Mouse (Mus musculus): ENCODE results near the gene Card14.
"Not testable (repeated sequence)": the region's sequence is repeated elsewhere in the genome, so short reads cannot be mapped to it uniquely, and the experiment has no call there.

Gene Card14

DNA sequence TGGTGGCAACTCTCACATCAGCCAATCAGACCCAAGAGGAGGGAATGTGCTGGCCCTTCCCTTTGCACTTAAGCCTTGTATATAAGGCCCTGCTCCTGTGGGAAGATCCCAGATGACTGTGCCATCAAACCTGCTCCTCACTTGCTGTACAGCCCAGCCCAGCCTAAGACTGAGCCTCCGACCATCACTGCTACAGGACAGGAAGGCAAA is at the start of gene Card14:
Card14 (plus strand) TSS at position 111 of the 210 bp plus-strand sequence.
- DNase-seq, result no peak

DNA sequence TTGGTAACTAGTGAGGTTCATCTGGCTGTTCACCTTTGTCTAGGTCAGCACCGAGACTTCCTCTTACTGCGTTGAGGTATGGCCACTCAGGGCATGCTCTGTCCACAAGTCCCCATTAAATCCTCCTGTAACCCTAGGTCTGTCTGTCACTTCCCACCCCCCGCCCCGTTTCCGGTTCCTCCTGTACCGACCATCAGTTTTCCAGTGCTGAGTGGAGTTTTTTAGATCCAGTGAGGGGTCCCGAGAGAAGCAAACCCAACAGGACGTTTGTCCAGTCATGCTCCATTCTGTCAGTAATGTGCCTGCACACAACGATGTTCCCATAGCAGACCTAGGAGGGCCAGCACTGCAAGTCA is 49.4 kb upstream of the Card14 start:
- no peak for DNase-seq

DNA sequence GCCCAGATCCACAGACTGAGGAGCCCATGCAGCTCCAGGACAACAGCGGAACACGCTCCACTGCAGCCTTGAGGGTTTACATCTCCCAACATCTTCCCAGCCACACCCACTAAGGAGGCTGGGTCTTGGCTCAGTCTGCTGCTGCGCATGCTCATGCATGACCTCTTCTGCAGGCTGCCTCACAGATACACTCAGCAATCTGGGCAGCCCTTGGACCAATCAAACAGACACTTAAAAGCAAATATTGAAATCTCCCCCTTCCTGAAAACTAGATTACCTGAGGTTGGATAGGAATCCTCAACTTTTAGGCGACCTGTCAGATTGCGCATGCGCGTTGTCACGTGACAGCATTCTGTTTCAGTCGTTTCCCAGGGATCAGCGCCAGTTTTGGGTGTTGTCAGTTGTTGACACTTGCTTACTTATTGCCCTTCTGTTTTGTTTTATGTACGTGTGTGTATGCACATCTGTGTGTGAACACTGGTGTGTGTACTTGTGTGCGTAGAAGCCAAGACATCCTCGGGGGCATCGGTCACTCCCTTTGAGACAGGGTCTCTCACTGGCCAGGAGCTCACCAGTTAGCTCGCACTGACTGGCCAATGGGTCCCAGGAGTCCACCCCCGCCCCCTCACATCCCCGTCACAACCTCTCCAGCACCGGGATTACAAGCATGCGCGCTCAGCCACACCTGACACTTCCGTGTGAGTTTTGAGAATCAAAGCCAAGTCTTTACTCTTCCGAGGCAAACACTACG is 48.8 kb upstream of the Card14 start:
- peak; percentile 76 to 81 for DNase-seq

DNA sequence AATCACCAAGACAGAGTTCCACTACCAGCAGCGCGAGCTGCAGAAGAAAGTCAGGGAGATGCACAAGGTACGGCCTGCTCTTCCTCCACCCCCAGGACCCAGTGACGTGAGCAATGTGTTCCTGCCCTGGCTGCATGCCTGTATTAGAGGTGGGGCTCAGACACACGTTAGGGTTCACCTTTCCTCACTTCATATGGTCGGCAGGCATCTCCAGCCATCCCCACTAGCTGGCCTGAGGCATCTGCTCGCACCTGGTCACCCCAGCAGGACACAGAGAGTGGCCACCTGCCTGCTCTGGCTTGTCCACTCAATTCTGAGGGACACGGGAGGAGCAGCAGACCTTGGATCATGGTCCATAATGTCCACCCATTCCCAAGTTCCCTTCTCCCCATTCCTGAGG is 47.6 kb upstream of the Card14 start:
- peak in 1 of 2 experiments; percentile 40 for DNase-seq

DNA sequence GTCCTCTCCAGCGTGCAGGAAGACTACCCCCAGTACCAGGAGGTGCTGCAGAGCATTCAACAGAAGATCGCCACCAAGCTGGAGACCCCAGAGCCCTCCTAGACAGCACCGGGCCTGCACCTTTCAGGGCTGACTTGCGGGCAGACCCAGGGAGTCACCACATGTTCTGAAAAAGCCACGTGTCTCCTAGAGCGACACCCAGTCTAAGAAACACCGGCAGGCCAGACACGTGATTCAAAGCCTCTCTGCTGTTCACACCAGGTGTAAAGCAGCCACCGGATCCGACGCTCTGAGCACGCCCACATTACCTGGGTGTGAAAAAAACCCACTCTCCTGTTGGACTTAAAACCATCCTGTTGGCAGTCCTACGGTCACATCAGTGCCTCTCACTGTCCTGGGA is 43.2 kb upstream of the Card14 start:
- no peak for DNase-seq

DNA sequence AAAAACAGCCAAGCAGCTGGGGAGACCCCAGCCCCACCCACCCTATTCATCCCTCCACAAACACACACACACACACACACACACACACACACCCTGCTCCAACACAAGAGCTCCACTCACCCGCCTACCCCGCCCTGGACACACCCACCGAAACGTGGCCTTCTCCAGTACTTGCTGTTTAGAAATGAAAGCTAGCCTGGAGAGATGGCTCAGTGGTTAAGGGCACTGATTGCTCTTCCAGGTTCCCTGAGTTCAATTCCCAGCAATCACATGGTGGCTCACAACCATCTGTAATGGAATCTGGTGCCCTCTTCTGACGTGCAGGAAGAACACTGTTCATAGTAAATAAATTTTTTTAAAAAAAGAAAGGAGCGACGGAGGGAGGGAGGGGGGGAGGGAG is 41.8 kb upstream of the Card14 start:
- no peak for DNase-seq

DNA sequence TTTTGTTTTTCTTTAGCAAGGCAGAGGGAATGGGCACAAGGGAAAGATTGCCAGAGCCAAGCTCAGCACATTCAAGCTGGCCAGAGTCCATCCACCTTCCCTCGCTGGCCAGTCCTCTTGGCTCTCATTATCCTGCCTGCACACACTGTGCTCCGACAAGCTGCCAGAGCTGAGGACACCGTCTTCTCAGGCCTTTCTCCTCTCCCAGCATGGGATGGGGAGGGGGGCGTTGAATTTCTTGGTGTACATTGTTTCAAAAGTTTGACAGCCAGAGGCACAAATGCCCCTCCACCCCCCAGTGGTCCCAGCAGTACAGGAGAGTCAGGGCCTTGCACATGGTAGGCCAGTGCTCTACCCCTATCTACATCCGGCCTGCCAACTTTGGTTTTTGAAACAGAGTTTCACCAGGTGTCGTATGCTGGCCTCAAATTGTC is 40.3 kb upstream of the Card14 start:
- peak; percentile 91 for DNase-seq

DNA sequence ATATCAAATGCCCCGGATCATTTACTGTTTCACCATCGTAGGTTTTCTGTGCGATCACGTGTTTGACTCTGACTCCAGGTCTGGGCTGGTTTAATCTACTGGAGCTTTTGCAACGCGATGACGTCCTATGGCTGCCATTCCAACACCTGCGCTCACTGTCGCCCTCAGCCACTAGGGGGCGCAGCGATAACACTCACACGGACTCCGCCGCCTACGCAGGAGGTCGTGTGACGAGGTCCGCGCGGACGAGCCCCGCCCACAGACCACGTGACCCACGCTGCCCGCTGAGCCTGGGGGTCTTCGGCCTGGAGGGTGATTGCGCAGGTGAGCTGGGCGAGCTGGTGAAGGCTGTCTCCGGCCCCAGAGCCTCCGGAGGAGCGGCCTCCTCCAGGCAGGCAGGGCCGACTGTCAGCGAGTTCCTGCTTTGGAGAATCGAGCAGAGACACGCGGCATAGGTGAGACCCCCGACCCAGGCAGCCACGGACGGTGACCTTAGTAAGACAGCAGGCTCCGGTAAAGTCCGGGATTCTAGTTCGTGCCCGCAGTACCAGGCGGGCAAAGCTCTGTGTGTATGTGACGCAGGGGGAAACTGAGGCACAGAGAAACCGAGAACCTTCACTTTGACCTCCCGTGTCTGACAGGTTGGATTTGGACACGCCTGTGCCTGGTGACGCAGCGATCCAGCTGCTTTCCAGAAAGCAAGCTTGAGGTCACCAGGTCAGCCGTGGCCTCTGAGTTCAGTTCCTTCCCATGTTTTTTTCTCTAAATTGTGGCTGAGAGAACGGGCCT is 39.6 kb upstream of the Card14 start, which contains the start of gene Gaa:
Gaa (plus strand) TSS at position 120 of the 789 bp plus-strand sequence.
- DNase-seq, result peak; percentile 98 to 99

DNA sequence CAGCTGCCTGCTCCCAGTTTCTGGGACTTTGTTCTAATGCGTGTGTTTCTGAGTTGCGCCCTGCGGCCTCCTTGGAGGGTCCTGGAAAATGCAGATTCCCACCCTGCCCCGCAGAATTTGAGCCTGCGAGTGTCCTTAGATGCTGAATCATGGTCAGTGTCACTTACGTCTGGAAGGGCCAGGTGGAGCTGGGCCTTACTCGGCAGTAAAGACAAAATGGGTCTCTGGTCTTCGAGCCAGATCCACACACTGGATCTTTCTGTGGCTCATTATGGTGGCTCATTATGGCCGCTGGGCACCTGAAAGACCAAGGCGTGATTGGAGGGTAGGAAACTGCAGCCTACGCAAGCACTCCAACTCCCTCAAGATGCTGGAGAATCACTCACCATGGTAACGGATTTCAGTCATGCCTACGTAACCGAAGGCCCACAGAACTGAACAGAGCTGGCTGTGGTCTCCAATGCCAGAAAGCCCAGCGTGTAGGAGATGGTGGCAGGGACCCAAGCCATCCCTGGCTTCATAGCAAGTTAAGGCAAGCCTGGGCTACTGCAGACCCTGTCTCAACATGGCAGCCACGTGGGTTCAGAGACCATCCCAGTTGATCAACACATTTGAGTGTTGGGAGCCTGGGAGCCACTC is 38.9 kb upstream of the Card14 start:
- peak; percentile 58 to 67 for DNase-seq

DNA sequence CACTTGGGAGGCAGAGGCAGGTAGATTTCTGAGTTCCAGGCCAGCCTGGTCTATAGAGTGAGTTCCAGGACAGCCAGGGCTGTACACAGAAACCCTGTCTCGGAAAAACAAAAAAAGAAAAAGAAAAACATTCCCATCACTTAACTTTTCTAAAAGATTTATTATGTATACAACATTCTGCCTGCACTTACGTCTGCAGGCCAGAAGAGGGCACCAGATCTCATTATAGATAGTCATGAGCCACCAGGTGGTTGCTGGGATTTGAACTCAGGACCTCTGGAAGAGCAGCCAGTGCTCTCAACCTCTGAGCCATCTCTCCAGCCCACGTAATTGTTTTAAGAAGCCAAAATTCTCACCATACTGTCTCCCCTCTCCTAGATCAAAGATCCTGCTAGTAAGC is 35.1 kb upstream of the Card14 start:
- not testable (repeated sequence) for DNase-seq

DNA sequence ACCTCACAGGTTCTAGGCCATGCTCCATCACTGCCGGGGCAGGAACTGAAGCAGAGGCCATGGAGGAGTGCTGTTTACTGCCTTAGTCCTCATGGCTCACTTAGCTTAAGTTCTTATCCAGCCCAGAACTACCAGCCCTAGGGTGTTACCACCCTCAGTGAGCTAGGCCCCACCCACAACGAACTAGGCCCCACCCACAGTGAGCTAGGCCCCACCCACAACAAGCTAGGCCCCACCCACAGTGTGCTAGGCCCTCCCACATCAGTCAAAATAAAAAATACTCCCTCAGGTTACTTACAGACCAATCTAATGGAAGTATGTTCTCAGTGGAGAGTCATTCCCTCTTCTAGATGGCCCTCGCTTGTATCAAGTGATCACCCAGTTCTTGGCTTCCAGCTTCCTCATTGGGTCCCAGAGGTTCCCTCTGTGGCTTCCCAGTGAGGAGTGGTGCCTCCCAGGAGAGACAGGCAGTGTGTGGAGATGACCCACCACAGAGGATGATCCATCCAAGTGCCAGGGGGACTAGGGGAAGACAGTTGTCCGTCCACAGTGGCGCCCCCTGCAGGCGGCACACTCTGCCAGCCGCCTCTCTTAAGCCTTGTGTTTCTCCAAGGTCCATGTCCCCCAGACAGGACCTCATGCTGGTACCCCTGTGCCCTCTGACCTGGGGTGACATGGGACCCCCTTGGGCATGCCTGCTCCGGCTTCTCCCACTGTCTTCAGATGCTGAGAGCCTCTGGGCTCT is 34.2 kb upstream of the Card14 start:
- peak in 1 of 2 experiments; percentile 59 for DNase-seq

DNA sequence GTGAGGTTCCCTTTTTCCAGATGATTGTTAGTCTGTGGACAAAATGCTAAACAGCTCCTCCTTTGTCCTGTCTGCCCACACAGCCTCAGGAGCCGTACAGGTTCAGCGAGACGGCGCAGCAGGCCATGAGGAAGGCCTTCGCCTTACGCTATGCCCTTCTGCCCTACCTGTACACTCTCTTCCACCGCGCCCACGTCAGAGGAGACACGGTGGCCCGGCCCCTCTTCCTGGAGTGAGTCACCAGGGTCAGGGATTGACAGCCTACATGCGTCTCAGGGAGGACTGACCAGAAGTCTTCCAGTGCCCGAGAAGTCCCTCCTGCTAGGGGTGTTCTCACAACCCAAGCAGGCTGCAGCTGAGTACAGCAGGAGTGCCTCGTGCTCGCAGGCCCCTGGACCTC is 26.5 kb upstream of the Card14 start:
- DNase-seq, result no peak

DNA sequence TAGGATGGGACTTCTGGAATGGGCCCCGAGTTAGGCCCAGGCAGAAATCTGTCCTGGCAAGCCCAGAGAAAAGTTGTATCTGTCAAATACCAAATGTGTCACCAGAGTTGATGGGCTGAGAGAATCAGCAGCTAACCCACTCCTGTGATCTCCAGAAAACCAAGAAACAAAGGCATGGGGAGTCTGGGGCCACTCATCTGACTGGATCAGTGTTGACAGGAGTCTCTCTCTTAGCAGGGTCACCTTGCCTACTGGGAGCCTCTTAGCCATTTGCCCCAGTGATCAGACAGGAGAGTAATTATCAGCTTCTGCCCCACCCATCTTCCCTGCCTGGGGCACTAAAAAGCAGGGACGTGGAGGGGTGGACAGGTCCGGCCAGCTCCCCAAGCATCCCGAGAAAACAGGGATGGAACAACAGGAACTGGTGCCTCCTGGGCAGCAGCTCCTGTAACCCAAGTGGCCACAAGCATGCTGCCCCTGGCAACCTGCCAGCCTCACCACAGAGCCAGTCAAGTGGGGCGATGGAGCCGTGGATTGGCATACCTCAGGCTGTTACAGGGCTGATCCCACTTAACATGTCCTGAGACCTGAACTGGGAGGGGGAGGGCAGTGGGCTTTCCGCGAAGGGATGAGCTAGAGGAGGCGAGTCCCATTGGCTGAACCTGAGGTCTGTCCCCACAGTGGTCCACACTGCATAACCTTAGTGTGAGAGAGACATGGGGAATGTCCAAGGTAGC is 21.6 kb upstream of the Card14 start:
- peak; percentile 56 to 62 for DNase-seq

DNA sequence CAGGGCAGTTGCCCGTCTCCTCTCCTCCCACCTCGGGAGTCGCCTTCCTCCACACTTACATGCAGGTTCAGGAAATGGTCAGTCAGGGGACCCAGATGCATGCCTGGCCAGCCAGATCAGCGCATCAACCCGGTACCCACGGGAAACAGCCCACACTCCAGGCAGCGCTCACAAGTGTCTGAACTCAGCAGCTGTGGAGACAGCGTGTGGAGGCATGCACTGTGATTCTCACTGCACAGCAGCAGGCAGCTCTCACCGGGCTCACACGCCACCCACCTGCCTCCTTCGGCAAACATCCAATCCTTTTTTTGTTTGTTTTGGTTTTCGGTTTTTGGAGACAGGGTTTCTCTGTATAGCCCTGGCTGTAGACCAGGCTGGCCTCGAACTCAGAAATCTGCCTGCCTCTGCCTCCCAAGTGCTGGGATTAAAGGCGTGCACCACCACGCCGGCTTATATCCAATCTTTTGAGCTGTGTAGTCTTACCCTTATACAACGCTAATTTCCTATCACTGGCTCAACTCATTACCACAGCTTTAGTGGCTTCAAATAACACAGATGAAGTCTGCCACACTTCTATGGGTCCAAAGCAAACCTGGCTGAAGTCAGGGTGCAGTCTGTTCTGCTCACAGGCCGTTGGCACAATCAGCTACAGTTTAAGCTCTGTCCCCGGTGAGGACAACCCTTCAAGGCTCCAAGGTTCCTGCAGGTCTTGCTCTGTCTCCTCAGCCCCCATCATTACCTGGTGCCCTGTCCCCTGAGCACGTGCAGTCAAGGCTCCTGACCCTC is 20.2 kb upstream of the Card14 start:
- peak; percentile 49 to 60 for DNase-seq

DNA sequence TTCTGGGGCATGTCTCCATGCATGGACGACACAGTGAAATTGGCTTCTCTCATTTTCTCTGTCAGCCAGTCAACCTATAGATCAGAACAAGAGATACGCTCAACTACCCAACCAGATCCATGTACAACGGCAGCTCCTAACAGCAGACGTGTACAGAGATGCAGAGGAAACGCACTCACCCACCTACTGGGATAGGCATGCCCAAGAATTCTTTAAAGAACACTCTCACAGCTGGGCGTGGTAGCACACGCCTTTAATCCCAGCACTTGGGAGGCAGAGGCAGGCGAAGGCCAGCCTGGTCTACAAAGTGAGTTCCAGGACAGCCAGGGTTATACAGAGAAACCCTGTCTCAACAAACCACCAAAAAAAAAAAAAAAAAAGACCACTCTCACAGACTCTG is 14.7 kb upstream of the Card14 start:
- not testable (repeated sequence) for DNase-seq

DNA sequence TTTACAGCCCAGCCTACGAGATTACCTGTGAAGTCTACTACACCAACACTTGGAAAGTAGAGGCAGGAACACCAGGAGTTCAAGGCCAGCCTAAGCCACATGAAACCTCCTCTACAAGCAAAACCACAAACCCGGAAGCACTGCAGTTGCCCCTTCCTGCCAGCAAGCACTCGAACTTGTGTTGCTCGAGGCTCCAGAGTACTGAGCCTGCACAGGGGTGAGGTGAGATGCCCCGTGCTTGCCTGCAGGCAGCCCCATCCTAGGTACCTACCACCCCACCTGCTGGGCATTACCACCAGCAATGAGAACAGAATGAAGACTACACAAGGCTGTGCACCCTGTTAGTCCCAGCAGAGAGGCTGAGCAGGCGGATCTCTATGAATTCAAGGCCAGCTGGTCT is 9.6 kb upstream of the Card14 start:
- no peak for DNase-seq

DNA sequence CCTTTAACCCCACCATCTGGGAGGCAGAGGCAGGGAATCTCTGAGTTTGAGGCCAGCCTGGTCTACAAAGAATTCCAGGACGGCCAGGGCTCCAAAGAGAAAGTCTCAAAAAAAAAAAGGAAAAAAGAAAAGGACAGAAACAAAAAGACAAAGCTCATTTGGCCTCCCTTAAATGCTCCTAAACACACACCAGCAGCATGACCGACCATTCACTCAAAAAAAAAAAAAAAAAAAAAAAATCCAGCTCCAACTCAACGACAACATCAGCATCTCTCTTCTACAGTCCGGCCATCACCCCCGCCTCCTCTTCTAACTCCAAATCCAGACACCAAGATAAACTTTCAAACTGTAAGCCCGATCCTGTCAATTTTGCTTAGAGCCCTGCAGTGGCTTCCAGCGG is 8.7 kb upstream of the Card14 start:
- DNase-seq, result no peak

DNA sequence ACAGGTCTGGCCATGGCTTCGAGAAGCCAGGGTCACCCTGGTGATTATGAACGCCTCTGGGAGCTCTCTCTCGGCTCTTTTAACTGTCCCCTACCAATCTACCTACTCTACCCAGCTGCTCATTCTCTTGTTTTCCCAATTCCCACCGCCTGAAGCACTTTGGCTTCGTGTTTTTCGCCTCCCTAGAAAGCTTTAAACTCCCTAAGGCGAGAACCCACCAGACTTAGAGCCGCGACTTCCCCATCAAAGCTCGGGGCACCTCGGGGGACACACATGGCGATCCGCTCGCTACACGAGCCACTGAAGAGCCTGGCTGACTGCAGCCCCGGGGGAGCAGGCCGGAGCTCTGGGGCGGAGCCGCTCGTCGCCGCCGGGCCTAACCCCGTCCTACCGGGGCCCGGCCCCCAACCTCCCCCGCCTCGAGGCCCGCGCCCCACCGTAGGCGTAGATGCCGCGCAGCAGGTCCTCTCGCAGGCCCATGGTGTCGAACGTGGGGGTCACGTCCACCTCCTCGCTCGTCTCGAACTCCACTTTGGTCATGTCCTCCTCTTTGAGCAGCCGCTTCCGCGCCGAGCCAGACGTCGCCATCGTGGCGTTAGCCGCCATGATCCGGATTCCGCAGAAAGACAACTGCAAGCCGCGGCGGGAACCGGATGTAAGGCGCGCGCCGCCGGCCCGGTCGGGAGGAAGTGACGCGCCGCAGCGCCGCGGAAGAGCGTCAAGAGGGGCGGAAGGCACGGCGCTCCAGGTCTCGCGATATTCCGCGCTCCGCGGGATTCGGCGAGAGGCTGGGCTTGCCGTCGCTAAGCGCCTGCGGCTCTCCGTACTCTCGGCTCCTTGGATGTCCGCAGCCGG is 8.0 kb upstream of the Card14 start, which contains the start of gene Eif4a3:
Eif4a3 (minus strand) TSS at position 699 of the 855 bp plus-strand sequence.
- peak; percentile 98 to 99 for DNase-seq

DNA sequence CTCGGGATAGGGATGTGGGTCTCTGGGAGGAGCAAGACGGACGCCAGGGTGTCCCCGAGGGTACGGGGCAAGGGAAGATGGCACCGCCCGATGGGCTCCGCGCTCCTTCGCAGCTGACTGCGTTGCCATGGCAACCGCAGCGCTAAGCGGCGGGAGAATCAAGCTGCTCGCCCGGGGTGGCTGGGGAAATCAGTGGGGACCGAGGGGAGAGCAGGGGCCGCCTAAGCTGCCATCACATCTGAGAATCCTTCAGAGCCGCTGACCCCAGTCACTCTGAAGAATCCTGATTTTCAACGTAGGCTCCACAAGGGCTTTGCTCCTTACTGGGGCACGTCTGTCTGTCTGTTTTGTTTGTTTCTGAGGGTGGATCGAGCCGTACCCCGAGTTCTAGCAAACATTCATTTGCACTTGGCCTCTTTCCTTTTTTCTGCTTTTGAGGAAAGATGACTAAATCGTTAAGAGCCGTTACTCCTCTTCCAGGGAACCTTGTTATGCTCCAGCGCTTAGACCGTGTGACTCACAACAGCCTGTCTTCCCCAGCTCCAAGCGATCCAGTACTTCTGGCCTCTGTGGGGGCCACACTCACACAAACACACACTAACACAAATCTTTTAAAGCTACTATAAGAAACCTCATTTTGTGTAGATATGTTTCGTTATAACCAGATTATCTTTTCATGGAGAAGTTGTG is 7.2 kb upstream of the Card14 start:
- no peak for DNase-seq

DNA sequence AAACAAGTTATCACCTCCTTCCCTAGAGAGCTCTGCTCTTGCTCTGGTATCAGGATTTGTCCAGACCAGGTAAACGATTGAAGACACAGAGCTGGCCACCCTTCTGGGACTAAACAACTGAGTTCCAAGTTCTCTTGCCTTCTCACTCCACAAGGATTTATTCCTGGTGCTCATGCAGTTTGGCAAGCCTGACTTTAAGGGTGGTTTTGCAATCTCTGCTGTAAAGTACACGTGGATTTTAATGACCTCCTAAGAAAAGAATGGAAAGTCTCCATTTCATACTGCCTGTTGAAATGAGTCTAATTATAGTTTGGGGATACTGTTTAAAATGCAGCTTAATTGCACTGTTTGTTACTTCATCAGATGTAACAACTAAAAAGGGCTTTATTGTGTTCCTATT is 6.6 kb upstream of the Card14 start:
- DNase-seq, result no peak

Data from cerebellum, postnatal 14 days (tissue).